Mouse (Mus musculus) neutrophil, adult 5-6 weeks (primary cell): ENCODE measurements around the gene Fam53a. TPM values are rescaled to one million over a fixed set of nuclear protein-coding genes. Genes with fewer than 3 reads are reported as not detected.

ENCODE experiments used
- ATAC-seq: fragments of 151-379, 151-347 bp; 2 replicates; pipeline ENCODE4 v1.8.0; 2017; ENCODE audit warnings: mild to moderate bottlenecking, moderate TSS enrichment; ENCODE audit not compliant: insufficient number of reproducible peaks, poor library complexity, low FRiP score, severe bottlenecking; ENCODE audit errors: extremely low read depth
- total RNA-seq: library from RNA; stranded (forward); fragments of 200-1000 nt; gene quantifications from 2 replicates; pipeline ENCODE4 v1.2.3, GENCODE M21; 2017

Fam53a gene
- total RNA-seq = 15.8 and 16.0 TPM in 2 replicates

- peak; percentile 92 for ATAC-seq
These were observed at the start of gene Fam53a, which contains the start of gene Gm9903 for GRCm38 (mm10) chr5:33629301-33629987. Fam53a (minus strand) TSS chr5:33629635. Gm9903 (plus strand) TSS chr5:33629925.

- ATAC-seq = no peak
These were observed 48.8 kb upstream of the Fam53a start for GRCm38 (mm10) chr5:33678244-33678643.

DNA sequence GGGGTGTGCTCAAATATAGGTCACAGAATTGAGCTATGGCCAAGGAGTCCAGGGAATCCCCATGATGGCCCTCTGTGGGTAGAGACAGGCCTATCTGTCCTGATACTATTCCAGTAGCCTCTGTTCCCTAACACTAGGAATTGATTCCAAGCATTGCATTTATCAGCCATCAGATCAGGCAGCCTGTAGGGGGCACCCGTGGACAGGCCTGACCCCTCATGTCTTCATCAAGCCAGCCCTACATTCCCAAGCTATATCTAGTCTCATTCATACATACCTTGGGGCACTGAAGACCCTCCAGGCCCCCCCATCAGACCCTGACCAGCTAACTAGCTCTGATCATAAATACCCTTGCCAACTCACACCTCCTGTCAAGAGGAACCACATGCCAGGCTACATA, 46.5 kb upstream of the Fam53a start:
- no peak for ATAC-seq

DNA sequence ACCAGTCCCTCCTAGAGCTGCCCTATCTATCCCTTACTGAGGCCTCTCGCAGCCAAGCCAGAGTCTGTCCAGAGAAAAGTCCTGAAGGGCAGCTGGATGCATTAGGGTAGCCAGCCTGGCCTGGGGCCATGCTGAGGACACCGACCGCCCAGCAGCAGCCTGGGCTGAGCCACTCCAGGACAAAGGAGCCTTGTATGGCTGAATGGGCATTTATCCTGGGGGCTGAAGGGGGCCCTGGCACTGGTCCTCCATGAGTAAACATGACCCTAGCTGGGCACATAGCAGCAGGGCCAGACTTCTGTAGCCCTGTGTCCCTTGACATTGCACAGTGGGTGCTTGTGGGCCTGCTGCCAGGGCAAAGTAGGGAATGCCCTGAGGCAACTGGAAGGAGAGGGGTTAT, 45.0 kb upstream of the Fam53a start:
- ATAC-seq = no peak

GRCm38 (mm10) chr5:33671659-33672058, 42.2 kb upstream of the Fam53a start:
- no peak for ATAC-seq

- 0 out of 2 replicates have a peak, but pooled peaks have one; percentile 44 for ATAC-seq
These were observed 38.8 kb upstream of the Fam53a start for GRCm38 (mm10) chr5:33668223-33668622.

GRCm38 (mm10) chr5:33658664-33659050, 29.2 kb upstream of the Fam53a start:
- ATAC-seq = no peak

GRCm38 (mm10) chr5:33657787-33658663, 28.6 kb upstream of the Fam53a start, which contains the start of the genes Tacc3 and Tmem129:
Tacc3 (plus strand) TSS chr5:33658128.
Tmem129 (minus strand) TSS chr5:33658416.
- ATAC-seq = peak; percentile 88

GRCm38 (mm10) chr5:33657251-33657786, 27.9 kb upstream of the Fam53a start:
- ATAC-seq = no peak

- no peak for ATAC-seq
These were observed 27.3 kb upstream of the Fam53a start for GRCm38 (mm10) chr5:33656739-33657138.

DNA sequence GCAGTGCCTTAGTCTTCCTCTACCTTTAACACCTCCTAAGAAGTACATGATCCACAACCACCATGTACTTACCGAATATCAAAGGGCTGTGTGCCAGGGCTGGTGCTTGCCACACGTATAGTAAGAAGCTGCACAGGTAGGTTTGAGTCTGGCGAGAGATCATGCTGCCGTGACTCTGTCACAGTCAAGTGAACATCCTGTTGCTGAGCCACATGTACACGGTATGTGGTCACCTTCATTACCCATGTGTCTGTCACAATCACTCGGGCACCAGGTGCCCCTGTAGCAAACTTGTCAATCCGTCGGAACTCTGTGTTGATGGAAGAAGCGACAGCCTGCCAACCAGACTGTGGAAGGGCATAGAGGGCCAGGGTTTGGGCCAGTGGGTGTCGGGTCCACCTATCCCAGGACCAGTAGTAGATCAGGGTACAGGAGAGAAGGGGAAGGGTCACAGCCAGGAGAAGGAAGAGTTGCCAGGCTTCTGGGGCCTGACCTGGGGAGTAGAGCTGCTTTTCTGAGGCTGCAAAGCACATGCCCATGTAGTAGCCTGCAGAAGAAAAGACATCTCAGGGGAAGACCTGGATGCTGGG, 25.9 kb upstream of the Fam53a start:
- no peak for ATAC-seq

DNA sequence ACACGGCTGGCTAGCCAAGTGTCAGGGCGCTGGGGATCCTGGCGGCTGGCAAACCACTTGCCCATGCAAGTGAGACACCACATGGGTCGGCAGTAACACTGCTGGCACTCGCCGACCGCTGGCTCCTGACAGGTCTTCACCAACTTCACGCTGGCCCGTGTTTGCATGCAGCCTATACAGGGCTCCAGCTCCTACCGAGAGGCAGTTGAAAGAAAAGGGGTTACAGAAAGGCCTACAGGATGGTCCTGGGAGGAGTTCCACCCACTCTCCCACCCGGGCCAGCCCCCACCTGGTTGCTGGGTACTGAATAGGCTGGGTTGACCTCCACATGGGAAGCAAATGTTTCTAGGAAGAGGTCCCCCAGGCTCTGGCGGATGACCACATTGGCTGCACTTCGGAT, 25.0 kb upstream of the Fam53a start:
- ATAC-seq = no peak

DNA sequence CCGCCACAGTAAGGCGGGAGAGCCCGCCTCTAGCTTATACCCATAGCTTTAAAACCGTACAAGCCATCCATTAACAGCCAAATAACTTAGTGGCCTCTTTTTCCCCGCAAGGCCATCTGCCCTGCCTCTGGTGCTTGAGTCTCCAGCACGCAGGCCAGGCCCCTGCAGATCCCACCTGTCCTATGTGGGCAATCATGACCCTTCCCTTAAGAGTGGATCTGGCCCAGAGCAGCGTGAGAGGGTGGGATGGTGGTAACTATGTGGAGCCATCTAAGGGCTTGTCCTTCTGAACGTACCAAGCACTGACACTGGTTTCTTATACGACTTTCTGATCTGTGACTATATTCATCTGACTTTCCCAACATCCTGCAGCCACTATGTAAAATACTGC, 23.3 kb upstream of the Fam53a start:
- ATAC-seq = no peak

GRCm38 (mm10) chr5:33651921-33652782, 22.7 kb upstream of the Fam53a start, which contains the start of gene Slbp:
Slbp (minus strand) TSS chr5:33652574.
- peak; percentile 83 for ATAC-seq

GRCm38 (mm10) chr5:33651541-33651920, 22.1 kb upstream of the Fam53a start:
- no peak for ATAC-seq

DNA sequence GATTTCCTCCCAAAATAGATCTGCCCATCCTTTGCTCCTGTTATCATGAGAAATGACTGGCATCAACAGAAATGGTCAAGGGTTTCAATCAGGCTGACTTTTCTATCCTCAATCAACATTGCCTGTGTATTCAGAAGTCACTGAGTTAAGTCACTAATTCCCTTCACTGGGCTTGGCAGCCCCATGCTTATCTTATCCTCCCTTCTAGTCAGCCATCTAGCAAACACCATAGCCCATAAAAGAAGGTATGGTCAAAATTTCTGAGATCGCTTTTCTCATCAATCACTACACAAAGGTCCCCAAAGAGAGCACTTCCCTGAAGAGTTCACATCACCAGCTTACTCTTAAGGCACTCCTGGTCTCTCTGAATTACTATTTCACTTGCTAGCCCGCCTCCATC, 21.6 kb upstream of the Fam53a start:
- ATAC-seq = no peak

DNA sequence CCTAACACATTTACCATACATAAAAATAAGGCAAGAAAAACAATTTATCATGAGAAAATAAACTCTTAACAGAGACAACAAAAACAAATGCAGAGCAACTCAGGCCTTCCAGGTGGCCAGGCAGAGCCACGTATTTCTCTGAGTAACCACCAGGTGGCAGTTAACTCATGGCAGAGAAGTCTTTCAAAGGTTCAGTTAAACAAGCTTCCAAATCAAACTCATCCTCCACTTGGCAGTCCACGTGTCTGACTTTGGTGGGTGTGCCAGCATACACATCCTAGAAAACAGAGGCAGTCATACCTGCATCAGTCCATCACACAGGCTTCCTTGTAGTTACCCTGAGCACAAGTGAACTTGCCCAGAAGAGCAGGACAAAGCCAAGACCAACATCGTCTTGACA, 11.2 kb upstream of the Fam53a start:
- ATAC-seq = peak; percentile 78

DNA sequence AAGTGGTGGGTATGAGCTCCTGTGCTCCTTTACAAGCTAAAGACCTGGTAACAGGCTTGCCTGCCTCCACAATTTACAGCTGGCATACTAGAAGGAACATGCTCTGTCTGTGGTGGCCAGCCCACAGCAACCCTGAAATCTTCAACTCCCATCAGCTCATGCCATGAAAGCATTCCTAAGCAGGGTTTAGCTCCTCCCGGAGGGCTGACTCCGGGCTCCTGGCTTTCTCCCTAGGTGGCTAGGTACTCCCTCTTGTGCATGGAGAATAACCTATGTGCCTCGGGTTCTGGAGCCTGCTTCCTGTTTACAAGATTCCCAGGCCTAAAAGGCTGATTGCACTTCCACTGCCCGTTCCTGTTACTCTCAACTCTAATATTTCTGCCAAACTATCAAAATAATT, 9.4 kb upstream of the Fam53a start:
- no peak for ATAC-seq
